Mouse (Mus musculus) thymus, adult 2 months (tissue): ENCODE results near the gene Msi2.

Experiments
- CTCF ChIP-seq: fragments of 200-500 bp; IDR thresholded peaks from 2 replicates; pipeline ENCODE4 v1.5.1; 2012; ENCODE audit warnings: mild to moderate bottlenecking, control low read depth, low read length, moderate library complexity, borderline replicate concordance; ENCODE audit not compliant: control insufficient read depth, poor library complexity, insufficient read depth; ENCODE audit errors: extremely low read depth
- POLR2A ChIP-seq: fragments of 200-500 bp; IDR thresholded peaks from 2 replicates; pipeline ENCODE4 v1.6.1; 2012; ENCODE audit warnings: mild to moderate bottlenecking, low read length, control low read depth, moderate library complexity; ENCODE audit not compliant: control insufficient read depth, poor library complexity, insufficient read depth; ENCODE audit errors: extremely low read depth

- TF ChIP-seq POLR2A (no peak), CTCF (no peak)
Measured at GRCm38 (mm10) chr11:88313512-88313911, 404.8 kb downstream of the Msi2 start.
